Mouse (Mus musculus): ENCODE measurements around the gene Fhad1. TPM values are rescaled to one million over a fixed set of nuclear protein-coding genes. Genes with fewer than 3 reads are reported as not detected.
"Not testable (repeated sequence)": the region's sequence is repeated elsewhere in the genome, so short reads cannot be mapped to it uniquely, and the experiment has no call there.

Fhad1 gene
- total RNA-seq, 2 experiments from 2014 or later: 1.4 to 2.0 TPM

DNA sequence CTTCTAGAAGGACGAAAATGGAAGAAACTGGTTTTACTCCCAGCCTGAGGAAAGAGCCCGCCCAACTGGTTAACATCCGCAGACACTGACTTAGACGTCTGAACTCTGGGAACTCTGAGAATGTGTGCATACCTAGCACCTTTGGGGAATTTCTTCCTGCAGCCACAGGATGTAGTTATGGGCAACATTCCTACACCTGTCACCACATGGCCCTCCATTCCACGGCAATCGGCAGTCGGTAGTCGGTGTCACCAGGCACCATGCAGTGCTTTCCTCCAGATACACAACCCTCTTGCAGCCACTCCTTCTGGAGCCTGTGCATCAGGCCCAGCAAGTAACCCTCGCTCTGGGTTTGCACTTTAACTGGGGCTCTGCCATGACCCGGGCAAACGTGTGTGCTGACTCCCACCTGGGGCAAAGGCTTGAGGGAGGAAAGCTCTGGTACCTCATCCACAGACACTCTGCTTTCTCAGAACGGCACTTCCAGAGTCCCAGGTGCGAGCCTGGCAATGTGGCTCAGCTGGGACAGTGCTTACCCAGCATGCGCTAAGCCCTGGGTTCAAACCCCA, 30.8 kb upstream of the Fhad1 start:
- no peak for DNase-seq (ENCODE audit: low spot score in 2 of 2)

DNA sequence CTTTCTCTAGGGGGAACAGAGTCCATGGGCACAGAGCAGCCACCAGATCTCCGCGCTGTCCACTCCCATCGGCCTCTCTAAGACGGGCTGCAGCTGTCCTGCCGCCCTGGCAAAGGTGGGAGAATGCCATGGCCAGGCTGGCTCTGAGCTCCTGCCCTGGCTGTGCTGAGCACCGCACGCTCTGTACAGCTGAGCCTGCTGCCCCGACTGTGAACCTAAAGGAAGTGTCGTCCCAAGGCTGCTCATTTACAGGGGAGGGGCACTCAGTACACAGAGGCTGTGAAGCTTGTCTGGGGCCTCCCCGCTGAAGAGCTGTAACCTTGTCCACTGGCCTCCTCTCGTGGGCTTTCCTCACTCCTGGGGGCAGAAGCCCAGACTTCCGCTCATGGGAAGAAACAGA, 29.6 kb upstream of the Fhad1 start:
- DNase-seq (ENCODE audit: low spot score in 2 of 2): no peak

DNA sequence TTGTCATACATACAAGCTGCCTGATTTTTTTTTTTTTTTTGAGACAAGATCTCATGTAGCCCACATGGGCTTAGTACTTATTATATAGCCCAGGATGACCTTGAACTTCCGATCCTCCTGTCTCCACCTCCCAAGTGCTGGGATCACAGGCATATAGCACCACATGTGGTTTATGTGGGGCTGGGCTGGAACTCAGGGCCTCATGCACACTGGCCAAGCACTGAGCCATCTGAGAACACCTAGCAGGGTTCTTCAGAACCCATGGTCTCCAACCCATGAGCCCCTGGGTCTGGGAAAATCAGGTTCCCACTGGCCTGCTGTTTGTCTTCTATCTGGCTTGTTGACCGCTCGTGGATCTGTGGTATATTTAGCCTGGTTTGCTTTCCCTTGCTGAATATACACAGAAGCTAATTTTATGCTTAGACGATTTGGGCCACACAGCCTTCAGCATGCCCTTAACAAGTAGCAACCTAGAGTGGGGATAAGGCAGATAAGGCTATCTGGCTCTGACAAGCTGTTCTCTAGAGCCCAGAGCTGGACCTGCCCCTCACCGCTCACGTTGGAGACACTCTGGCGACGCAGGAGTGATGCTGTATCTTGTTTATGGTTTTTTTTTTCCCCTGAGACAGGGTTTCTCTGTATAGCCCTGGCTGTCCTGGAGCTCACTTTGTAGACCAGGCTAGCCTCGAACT, 24.9 kb upstream of the Fhad1 start:
- no peak for DNase-seq (ENCODE audit: low spot score in 2 of 2)

DNA sequence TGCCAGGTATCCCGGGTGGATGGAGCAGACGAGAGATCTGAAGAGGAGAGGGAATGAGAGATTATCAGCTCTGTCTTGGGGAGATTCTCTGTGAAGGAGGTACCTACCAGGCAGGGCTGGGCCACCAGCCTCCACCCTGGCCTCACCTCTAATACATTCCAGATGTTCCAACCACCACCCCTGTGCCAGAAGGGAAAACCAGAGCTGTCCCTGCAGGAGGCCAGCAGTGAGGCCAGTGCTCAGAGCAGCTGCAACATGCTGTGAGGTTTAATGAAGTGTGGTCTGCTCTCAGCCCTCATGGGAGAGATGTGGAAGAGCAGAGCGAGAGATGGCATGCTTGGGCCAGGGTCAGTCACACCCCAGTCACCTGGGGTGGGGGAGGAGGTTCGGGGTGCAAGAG, 23.0 kb upstream of the Fhad1 start:
- no peak for DNase-seq (ENCODE audit: low spot score in 2 of 2)

DNA sequence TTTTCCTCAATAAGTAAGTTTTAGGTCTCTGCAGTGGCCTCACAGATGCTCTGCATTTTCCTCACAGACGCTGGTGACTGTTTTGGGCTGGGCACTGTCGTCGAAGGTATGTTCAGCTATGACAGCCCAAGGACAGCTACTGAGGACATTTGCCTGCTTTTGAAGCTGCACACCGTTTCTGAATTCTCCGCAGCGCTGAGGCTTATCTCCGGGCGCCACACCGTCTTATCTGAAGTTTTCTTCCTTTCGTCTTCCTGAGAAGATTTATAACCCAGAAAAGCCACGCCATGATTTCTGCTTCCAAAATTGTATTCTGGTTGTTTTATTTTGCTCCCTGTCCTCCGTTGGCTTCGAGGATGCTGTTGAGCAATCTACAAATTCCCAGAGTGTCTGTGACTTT, 13.7 kb upstream of the Fhad1 start:
- no peak for DNase-seq (ENCODE audit: low spot score in 2 of 2)

DNA sequence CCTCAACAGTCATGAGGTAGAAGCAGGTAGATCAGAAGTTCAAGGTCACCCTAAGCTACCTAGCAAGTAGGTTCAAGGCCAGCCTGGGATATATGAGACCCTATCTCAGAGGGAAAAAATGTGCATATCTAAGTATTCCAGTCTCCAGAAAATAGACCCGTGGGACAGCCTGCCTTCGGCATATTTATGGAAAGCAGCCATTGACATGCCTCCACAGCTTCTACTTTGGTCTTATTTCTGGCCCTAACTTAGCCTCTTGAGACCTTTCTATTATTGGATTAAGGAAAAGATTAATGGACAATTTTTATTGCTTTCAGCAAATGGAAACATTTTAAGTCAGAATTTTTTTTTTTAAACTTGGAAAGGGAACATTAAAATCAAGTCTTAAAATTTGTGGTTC, 12.1 kb upstream of the Fhad1 start:
- DNase-seq (ENCODE audit: low spot score in 2 of 2): no peak

DNA sequence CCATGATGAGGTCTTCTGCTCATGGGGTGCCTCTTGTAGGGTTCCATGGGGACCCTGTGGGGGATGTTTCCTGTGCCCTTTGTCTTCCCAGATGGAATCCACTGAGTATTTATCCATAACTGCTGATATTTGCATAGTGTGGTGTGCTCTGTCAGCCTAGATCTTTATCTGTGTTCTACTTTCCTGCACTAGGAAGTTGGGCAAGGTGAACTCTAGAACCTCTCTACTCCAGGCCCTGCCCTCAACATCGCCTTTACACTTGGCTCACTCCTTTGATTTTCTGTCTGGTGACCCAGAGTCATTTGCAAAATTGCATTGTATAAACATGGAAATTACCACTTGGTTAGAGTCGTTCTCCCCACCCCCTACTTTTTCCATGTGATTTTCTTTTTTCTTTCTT, 9.7 kb upstream of the Fhad1 start:
- DNase-seq (ENCODE audit: low spot score in 2 of 2): no peak

DNA sequence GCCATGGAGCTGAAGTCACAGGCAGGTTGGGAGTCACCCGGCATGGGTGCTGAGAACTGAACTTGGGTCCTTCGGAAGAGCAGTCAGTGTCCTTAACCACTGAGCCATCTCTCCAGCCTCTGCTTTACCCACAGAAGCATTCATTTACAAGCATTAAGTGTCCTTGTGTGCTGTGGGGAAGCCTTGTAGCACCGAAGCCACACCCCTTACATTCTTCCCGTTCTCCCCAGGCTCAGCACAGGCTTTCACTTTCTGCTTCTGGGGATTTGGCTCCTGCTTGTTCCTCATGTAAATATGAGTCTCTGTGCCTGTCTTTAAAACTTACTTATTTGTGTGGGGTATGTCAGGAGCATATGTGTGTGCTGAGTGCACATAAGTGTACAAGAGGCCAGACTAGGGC, 8.3 kb upstream of the Fhad1 start:
- no peak for DNase-seq (ENCODE audit: low spot score in 2 of 2)

DNA sequence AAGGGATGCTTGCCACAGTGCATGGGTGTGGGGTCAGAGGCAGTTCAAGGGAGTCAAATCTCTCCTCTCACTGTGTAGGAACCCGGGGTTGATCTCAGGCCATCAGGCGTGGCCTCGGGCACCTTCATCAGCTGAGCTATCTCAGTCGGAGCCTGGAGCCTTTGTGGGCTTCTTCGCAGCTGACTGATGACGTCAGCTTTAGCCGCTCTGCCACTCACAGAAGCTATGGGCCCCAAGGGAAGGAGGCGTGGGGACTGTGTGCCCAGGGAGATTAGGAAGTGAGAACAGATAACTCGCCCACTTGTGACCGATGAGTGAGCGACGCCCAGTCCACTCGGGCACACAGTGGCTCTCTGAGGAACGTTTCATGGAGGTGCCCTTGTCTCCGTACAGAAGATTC, 2.8 kb upstream of the Fhad1 start:
- no peak for DNase-seq (ENCODE audit: low spot score in 2 of 2)

DNA sequence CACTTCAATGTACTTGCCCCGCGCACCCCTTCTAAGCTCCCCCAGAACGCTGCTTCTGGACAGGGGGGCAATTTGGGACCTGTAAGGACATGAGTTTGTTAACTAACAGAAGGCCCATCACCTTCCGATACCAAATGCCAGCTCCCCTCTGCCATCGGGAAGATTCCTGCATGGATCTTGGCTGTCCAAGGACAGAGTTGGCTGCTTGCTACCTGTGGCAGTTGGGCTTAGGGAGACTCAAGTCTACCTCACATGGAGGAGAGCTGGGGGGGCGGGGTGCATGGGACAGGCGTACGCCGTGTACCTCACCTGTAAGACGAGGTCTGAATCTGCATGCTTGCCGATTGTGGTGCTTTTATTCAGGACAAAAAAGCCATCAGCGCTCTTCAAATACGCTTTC, 3.6 kb downstream of the Fhad1 start:
- no peak for DNase-seq (ENCODE audit: low spot score in 2 of 2)

DNA sequence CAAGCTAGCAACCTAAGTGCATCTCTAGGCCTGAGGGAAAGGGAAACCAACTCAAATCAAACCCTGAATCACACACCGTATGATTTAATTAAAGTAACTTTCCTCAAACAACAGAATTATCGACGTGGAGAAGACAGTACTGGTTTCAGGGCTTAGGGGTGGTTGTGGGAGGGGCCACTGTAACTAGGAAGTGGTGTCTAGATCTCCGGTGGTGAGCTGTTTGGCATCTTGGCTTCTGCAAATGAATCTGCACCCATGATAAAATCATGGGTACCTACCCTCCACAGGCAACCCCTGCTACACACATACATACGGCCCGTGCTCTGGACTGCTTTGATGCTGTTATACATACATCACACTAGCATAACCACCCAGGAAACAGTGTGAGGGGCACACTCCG, 4.4 kb downstream of the Fhad1 start:
- DNase-seq (ENCODE audit: low spot score in 2 of 2): no peak

DNA sequence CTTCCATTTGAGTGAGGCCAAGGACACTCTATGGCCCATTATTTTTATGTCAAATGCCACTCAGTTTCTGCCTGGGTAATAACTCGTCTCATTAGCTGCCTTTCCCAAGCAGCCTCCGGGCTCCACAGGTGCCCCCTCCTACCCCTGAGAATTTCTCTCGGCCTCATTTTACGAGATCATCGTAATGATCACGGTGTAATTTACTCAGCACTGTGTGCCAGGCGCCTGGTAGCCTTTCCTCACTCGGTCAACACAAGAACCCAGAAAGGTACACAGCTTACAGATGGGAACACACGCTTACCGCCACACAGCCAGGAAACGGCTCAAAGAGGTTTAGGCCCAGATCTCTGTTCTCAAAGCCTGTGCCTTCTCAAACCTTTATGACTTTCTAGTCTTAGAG, 6.7 kb downstream of the Fhad1 start:
- no peak for DNase-seq (ENCODE audit: low spot score in 2 of 2)

DNA sequence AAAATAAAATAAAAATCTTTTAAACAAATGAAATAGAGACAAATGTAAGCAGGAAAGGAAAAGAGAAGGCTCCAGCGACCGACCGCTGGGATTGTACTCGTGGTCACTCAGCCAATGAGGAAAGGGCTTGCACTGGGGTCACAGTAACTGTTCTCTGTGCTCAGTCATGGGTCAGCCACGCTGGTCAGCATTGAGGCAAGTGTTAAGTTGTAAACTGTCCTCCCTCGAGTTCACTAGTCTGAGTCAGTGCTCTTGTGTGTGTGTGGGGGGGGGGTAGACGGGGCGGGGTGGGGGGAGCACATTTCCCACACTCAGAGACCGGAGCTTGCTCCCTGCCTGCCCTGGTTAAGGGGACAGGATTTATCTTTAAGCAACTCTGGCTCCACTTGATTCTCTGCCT, 14.3 kb downstream of the Fhad1 start:
- no peak for DNase-seq (ENCODE audit: low spot score in 2 of 2)

DNA sequence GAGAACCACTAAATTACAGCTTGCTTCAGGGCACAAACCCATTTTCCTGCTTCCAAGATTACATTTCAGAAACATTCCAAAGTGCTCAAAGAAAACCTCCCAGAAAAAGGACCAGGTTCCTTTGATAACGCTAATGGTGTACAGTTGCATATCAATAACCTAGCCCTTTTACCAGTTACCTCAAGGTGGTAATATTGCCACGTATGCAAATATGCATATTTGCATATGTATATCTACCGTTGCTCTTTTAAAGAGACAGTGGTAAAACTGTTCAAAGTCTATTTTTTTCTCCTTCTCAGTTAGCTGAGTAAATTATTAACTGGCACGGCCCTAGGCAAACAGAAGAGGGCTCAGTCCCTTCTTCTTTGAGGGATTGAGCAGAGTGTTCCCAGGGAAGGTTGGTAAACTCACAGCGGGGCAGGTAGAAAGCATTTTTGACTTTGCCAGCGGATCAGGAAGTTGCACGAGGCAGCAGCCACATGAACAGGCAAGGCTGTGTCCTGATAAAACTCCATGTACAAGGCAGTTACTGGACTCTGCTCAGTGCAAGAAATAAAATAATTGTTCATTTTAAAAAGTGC, 15.3 kb downstream of the Fhad1 start:
- DNase-seq (ENCODE audit: low spot score in 2 of 2): no peak

DNA sequence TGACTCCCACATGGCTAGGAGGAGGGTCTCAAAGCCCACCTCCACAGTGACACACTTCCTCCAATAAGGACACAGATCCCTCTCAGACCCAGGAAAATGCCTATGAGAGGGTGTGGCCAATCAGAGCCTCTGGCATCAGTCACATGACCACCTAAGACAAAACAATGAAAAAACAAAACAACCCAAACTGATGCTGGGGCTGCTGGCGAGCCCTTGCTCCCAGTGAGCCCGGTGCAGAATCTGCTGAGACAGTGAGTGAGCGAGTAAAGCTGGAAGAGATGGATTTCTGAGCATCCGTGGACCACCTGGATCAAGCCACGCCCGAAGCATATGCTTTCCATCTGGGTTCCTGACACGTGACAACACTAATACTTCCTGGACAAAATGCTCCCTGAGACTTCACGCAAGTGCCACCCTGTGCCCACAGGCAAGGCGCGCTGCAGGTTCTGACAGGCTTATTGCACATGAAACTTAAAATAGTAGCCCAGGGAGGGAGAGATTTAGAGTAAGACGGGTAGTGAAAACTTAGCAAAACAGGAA, 16.5 kb downstream of the Fhad1 start:
- no peak for DNase-seq (ENCODE audit: low spot score in 2 of 2)

DNA sequence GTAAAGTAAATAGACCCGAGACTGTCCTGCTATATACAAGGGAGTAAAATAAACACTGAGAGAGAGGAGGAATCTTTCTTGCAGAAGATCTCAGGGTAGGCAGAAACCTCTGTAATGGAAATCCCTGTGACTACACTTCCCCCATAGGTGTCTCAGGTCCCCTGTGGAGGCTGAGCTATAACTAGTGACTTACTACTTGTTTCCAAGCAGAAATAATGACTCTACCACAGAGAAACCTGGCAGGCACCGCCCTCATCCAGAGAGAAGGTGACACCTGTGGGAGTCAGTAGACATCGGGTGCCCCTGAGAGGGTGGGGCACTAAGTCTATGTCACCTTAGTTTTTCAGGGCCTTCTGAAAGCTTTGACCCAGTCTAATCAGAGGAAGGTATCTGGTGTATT, 18.0 kb downstream of the Fhad1 start:
- DNase-seq (ENCODE audit: low spot score in 2 of 2): no peak

DNA sequence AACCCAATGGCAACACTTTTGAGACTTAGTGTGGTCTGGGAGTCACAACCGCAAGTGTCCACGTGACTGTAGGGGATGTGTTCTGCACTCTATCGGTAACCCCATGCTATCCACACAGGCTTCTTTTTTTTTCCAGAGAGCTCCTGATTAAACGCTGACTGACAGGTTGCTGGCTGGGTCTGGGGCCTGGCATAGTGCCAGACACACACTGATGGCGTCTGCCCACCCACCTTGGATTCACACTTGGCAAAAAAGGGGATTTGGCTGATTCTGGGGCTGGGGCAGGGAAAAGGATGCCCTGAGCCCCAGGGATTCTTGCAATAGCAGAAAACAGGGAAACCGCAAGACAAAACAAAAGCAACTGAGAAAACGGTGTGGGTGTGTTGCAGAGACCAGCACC, 18.8 kb downstream of the Fhad1 start:
- DNase-seq (ENCODE audit: low spot score in 2 of 2): no peak

DNA sequence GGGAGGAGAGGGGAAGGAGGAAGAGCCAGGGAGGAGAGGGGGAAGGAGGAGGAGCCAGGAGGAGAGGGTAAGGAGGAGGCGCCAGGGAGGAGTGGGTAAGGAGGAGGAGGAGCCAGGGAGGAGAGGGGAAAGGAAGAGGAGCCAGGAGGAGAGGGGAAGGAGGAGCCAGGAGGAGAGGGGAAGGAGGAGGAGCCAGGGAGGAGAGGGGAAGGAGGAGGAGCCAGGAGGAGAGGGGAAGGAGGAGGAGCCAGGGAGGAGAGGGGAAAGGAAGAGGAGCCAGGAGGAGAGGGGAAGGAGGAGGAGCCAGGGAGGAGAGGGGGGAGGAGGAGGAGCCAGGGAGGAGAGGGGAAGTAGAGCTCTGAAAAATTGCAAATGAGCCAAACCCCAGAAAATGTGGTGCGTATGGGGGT, 20.8 kb downstream of the Fhad1 start:
- not testable (repeated sequence) for DNase-seq (ENCODE audit: low spot score in 2 of 2)

DNA sequence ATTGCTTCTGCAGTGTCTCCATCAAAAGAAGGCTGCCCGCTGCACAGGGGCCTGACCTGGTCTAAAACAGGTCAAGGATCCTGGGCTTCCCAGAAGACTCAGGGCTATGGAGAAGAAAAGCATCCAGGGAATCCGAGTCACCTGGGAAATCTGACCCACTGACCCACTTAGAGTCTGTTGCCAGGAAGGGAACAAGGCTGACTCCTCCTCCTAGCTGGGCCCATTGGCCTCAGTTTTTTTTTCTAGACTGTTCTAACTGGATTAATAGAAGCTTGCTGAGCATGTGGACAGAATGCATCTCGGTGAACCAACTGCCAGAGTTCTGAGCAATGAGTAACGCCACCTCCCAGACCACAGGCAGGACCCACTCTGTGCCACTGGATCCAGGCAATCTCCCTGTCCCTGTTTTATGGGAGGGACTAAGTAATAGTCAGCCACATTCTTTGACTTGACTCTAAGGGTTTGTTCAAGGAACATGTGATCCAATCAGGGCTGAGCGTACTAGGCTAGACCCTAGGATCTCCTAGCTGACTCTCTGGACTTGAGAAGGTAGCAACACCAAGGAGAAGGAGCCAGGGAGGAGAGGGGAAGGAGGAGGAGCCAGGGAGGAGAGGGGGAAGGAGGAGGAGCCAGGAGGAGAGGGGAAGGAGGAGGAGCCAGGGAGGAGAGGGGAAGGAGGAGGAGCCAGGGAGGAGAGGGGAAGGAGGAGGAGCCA, 21.4 kb downstream of the Fhad1 start:
- DNase-seq (ENCODE audit: low spot score in 2 of 2): no peak

DNA sequence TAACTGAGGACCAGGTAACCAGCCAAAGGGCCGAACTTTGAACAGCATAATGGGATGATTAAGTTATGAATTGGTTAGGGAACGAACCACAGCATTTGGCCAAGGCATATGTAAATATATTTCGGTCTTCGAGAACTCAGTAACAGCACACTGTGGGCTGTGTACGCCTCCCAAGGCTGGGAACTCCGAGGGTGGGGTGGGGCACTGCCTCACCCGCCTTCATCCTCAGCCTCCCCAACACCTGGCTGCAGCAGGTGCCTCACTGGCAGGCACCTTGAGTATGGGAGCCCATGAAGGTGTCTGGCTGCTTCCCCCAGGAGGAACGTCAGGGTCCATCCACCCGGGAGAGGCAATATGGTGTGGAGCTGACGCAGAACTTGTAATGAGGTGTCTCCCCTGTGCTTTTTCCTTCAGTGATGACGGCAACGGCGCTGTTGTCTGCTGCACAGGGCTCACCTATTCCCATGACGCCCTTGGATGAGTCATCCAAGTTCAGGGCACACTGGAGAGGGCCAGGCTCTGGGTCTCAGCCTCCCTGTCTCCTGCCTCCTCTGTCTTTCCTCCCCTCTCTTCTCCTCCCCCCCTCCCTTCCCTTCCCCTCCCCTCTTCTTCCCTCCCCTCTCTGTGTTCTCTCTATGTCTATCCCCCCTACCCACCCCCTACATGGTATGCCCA, 22.2 kb downstream of the Fhad1 start:
- no peak for DNase-seq (ENCODE audit: low spot score in 2 of 2)

DNA sequence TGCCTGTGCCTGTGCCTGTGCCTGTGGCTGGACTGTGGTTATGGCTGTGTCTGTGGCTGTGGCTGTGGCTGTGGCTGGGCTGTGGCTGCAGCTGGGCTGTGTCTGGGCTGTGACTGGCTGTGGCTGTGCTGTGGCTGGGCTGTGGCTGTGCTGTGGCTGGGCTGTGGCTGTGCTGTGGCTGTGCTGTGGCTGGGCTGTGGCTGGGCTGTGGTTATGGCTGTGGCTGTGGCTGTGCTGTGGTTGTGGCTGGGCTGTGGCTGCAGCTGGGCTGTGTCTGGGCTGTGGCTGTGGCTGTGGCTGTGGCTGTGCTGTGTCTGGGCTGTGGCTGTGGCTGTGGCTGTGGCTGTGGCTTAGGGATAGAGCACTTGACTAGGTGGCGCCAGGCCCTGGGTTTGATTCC, 26.7 kb downstream of the Fhad1 start:
- no peak for DNase-seq (ENCODE audit: low spot score in 2 of 2)

DNA sequence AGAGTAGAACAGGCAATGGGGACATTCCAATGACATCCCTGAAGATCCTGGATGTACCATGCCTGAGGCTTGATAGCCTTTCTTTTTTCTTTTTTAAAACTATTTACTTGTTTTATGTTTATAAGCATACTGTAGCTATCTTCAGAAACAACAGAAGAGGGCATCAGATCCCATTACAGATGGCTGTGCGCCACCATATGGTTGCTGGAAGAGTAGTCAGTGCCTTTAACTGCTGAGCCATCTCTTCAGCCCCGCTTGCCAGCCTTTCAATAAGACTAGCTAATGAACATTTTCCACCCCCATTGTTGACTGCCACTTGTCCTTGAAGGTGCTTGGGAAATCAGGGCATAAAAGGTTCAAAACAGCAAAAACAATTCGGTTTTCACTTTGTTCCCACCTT, 31.2 kb downstream of the Fhad1 start:
- no peak for DNase-seq (ENCODE audit: low spot score in 2 of 2)
